Mouse (Mus musculus) embryonic facial prominence, embryonic 14.5 days (tissue): ENCODE results near the gene Ltc4s. TPM values are rescaled to one million over a fixed set of nuclear protein-coding genes. Genes with fewer than 3 reads are reported as not detected.

ENCODE experiments used
- ATAC-seq: fragments of 200-750 bp; cut with Nextera tagmentation; 2 replicates; pipeline ENCODE4 v1.8.0; 2017; ENCODE audit warnings: low read depth, moderate number of reproducible peaks, moderate TSS enrichment
- DNase-seq: peaks from one replicate; pipeline ENCODE4 v3.0.0-alpha.2; 2015; ENCODE audit warnings: low spot score
- H3K27ac ChIP-seq: fragments of 300-500 bp; sonication (generic); replicated peaks from 2 replicates; pipeline ENCODE4 v1.5.1; 2014; ENCODE audit warnings: low read depth, mild to moderate bottlenecking, low read length, moderate library complexity
- H3K27me3 ChIP-seq: fragments of 300-500 bp; sonication (generic); replicated peaks from 2 replicates; pipeline ENCODE4 v1.6.1; 2014; ENCODE audit warnings: low read length; ENCODE audit not compliant: control insufficient read depth, insufficient read depth
- H3K36me3 ChIP-seq: fragments of 300-500 bp; sonication (generic); 2 replicates; pipeline ENCODE4 v1.6.1; 2014; ENCODE audit warnings: low read length, mixed read lengths; ENCODE audit not compliant: control insufficient read depth, insufficient read depth
- H3K4me1 ChIP-seq: fragments of 300-500 bp; sonication (generic); 2 replicates; pipeline ENCODE4 v1.6.1; 2014; ENCODE audit warnings: antibody characterized with exemption, low read length; ENCODE audit not compliant: control insufficient read depth, insufficient read depth
- H3K4me2 ChIP-seq: fragments of 300-500 bp; sonication (generic); 2 replicates; pipeline ENCODE4 v1.6.1; 2014; ENCODE audit warnings: low read depth, mild to moderate bottlenecking, low read length, moderate library complexity, mixed read lengths
- H3K4me3 ChIP-seq: fragments of 300-500 bp; sonication (generic); 2 replicates; pipeline ENCODE4 v1.5.1; 2014; ENCODE audit warnings: low read depth, mild to moderate bottlenecking, low read length
- H3K9ac ChIP-seq: fragments of 300-500 bp; sonication (generic); 2 replicates; pipeline ENCODE4 v1.6.1; 2014; ENCODE audit warnings: low read depth, mild to moderate bottlenecking, low read length, moderate library complexity, mixed read lengths
- H3K9me3 ChIP-seq: fragments of 300-500 bp; sonication (generic); 2 replicates; pipeline ENCODE4 v1.6.1; 2016; ENCODE audit warnings: low read length; ENCODE audit not compliant: control insufficient read depth
- WGBS: fragments of 180-500 bp; shearing (Covaris S2); extraction: QIAGEN DNeasy Blood & Tissue Kit; methylation state at CpG from one replicate; pipeline ENCODE4 v1.1.7; 2014; 5-methylcytosine and 5-hydroxymethylcytosine counted together
- polyA plus RNA-seq: library from polyadenylated mRNA; unstranded; fragments of >200 nt; fragmentation: Nextera tagmentation; extraction: Ambion mirVana; gene quantifications from 2 replicates; pipeline ENCODE4 v1.2.1, GENCODE M21; 2014

The Ltc4s gene
- polyA plus RNA-seq, 1 experiment from 2014 or later = 5.2 TPM

- peak; percentile 85 for ATAC-seq
- WGBS = under 1% methylated on average over 37 of the region's 70 CpGs
- Histone ChIP-seq H3K9ac (peak overlapping the region; percentile 96), H3K4me2 (peak overlapping the region; percentile 88), H3K4me1 (peaks cover 20% of the 10 kb centered on the region), H3K4me3 (peak overlapping the region; percentile 83), H3K9me3 (no peaks in the 10 kb centered on the region), H3K36me3 (no peaks in the 10 kb centered on the region), H3K27ac (peak overlapping the region; percentile 80), H3K27me3 (no peaks in the 10 kb centered on the region)
- DNase-seq = peak; percentile 89
Measured at GRCm38 (mm10) chr11:50224671-50225530, 13.5 kb downstream of the Ltc4s start.

GRCm38 (mm10) chr11:50223783-50224662 is 14.4 kb downstream of the Ltc4s start:
- H3K27ac ChIP-seq = peak overlapping the region; percentile 80
- H3K27me3 ChIP-seq = no peaks in the 10 kb centered on the region
- no peak for ATAC-seq
- peak overlapping the region; percentile 83 for H3K4me3 ChIP-seq
- DNase-seq = no peak
- H3K9me3 ChIP-seq = no peaks in the 10 kb centered on the region
- H3K36me3 ChIP-seq = no peaks in the 10 kb centered on the region
- H3K4me1 ChIP-seq = peaks cover 20% of the 10 kb centered on the region
- WGBS = 10% methylated on average over 17 of the region's 17 CpGs
- H3K9ac ChIP-seq = peak overlapping the region; percentile 96
- peak overlapping the region; percentile 88 for H3K4me2 ChIP-seq

- ATAC-seq = no peak
- Histone ChIP-seq H3K36me3 (no peaks in the 10 kb centered on the region), H3K27me3 (no peaks in the 10 kb centered on the region), H3K9ac (no peak overlapping the region), H3K27ac (no peak overlapping the region), H3K4me2 (no peak overlapping the region), H3K9me3 (no peaks in the 10 kb centered on the region), H3K4me1 (peaks cover 19% of the 10 kb centered on the region), H3K4me3 (no peak overlapping the region)
- no peak for DNase-seq
- 55% methylated on average over 7 of the region's 7 CpGs for WGBS
Measured at GRCm38 (mm10) chr11:50222559-50223276, 15.7 kb downstream of the Ltc4s start.

- 49% methylated on average over 2 of the region's 2 CpGs for WGBS
- Histone ChIP-seq H3K4me2 (no peak overlapping the region), H3K36me3 (no peaks in the 10 kb centered on the region), H3K9ac (no peak overlapping the region), H3K4me1 (peaks cover 4% of the 10 kb centered on the region; the same call in 1 of the 2 replicates), H3K4me3 (no peak overlapping the region), H3K27ac (no peak overlapping the region), H3K27me3 (no peaks in the 10 kb centered on the region), H3K9me3 (no peaks in the 10 kb centered on the region)
- DNase-seq (no peak), ATAC-seq (no peak)
Measured at GRCm38 (mm10) chr11:50219833-50220232, 18.6 kb downstream of the Ltc4s start.

GRCm38 (mm10) chr11:50217811-50218210 is 20.6 kb downstream of the Ltc4s start:
- DNase-seq (no peak), ATAC-seq (no peak)
- Histone ChIP-seq H3K4me3 (no peak overlapping the region), H3K27ac (no peak overlapping the region), H3K4me2 (no peak overlapping the region), H3K9me3 (no peaks in the 10 kb centered on the region), H3K27me3 (no peaks in the 10 kb centered on the region), H3K9ac (no peak overlapping the region), H3K4me1 (peaks cover 4% of the 10 kb centered on the region; the same call in 1 of the 2 replicates), H3K36me3 (no peaks in the 10 kb centered on the region)
- 75% methylated on average over 4 of the region's 4 CpGs for WGBS

- Histone ChIP-seq H3K4me3 (no peak overlapping the region), H3K4me1 (peaks cover 4% of the 10 kb centered on the region; the same call in 1 of the 2 replicates), H3K4me2 (no peak overlapping the region), H3K36me3 (no peaks in the 10 kb centered on the region), H3K27ac (no peak overlapping the region), H3K27me3 (no peaks in the 10 kb centered on the region), H3K9me3 (no peaks in the 10 kb centered on the region), H3K9ac (no peak overlapping the region)
- no peak for DNase-seq
- WGBS = 75% methylated on average over 4 of the region's 4 CpGs
- ATAC-seq = no peak
Measured at GRCm38 (mm10) chr11:50216724-50217366, 21.6 kb downstream of the Ltc4s start.

- Histone ChIP-seq H3K9me3 (no peaks in the 10 kb centered on the region), H3K4me2 (no peak overlapping the region), H3K9ac (no peak overlapping the region)
Measured at GRCm38 (mm10) chr11:50215633-50216032, 22.8 kb downstream of the Ltc4s start.

GRCm38 (mm10) chr11:50214631-50215030 is 23.8 kb downstream of the Ltc4s start:
- no peak overlapping the region for H3K4me3 ChIP-seq
- H3K4me1 ChIP-seq = peaks cover 8% of the 10 kb centered on the region; the same call in 1 of the 2 replicates
- H3K27me3 ChIP-seq = no peaks in the 10 kb centered on the region
- H3K27ac ChIP-seq = no peak overlapping the region
- ATAC-seq (no peak), DNase-seq (no peak)
- no peak overlapping the region for H3K4me2 ChIP-seq
- H3K9me3 ChIP-seq = no peaks in the 10 kb centered on the region
- no peaks in the 10 kb centered on the region for H3K36me3 ChIP-seq
- 92% methylated on average over 6 of the region's 6 CpGs for WGBS
- H3K9ac ChIP-seq = no peak overlapping the region

More at GRCm38 (mm10) chr11:50215633-50216032, 22.8 kb downstream of the Ltc4s start:
- ATAC-seq (no peak), DNase-seq (no peak)
- no peak overlapping the region for H3K27ac ChIP-seq
- peaks cover 8% of the 10 kb centered on the region; the same call in 1 of the 2 replicates for H3K4me1 ChIP-seq
- H3K36me3 ChIP-seq = no peaks in the 10 kb centered on the region
- H3K27me3 ChIP-seq = no peaks in the 10 kb centered on the region
- H3K4me3 ChIP-seq = no peak overlapping the region
- WGBS = 22% methylated on average over 9 of the region's 9 CpGs
